Mouse (Mus musculus): ENCODE data around the gene Cideb.
A peak's percentile ranks its signal among the peaks of the same experiment; 100 is the strongest.

The Cideb gene

GRCm38 (mm10) chr14:55763166-55763565 lies 4.9 kb upstream of the Cideb start:
- no peak for DNase-seq (ENCODE audit: low read depth, low spot score)

DNA sequence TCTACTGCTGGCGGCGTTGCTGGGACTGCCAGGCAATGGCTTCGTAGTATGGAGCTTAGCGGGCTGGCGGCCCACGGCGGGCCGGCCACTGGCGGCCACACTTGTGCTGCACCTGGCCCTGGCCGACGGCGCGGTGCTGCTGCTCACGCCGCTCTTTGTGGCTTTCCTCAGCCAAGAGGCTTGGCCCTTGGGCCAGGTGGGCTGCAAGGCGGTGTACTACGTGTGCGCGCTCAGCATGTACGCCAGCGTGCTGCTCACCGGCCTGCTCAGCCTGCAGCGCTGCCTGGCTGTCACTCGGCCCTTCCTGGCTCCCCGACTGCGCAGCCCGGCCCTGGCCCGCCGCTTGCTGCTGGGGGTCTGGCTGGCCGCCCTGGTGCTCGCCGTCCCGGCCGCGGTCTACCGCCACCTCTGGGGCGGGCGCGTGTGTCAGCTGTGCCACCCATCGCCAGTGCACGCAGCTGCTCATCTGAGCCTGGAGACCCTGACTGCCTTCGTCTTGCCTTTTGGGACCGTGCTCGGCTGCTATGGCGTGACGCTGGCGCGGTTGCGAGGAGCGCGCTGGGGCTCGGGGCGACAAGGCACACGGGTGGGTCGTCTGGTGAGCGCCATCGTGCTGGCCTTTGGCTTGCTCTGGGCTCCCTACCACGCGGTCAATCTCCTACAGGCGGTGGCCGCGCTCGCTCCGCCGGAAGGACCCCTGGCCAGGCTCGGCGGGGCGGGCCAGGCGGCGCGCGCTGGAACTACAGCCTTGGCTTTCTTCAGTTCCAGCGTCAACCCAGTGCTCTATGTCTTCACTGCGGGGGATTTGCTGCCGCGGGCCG lies 4.0 kb upstream of the Cideb start:
- DNase-seq (ENCODE audit: low read depth, low spot score) = no peak

GRCm38 (mm10) chr14:55761163-55761562 lies 2.9 kb upstream of the Cideb start, which contains the start of gene Ltb4r2:
Gene Ltb4r2 (plus strand): TSS chr14:55761428.
- no peak for DNase-seq (ENCODE audit: low read depth, low spot score)

- DNase-seq (ENCODE audit: low read depth, low spot score) = peak; percentile 58
Measured at GRCm38 (mm10) chr14:55760156-55760555, 1.9 kb upstream of the Cideb start.

DNA sequence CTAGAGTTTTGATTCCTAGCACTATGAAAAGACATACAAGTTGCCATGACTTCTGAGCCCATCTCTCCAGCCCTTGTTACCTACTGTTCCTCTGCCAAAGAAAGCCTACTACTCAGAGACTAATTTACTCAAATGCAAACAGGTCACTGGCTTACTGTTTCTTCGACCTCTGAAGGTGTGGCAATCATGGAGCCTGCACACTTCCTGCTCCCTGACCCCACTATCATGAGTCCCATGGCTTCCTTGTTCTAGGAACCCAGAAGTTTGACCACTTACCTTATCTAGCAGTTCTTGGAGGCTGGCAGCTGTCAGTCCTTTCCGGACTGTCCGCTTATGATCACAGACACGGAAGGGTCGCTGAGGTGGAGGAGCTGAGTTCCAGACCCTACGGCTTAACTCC lies 692 bp downstream of the Cideb start:
- DNase-seq (ENCODE audit: low read depth, low spot score) = no peak

- no peak for DNase-seq (ENCODE audit: low read depth, low spot score)
Measured at GRCm38 (mm10) chr14:55747051-55747847, 11.0 kb downstream of the Cideb start.

GRCm38 (mm10) chr14:55745861-55746237 lies 12.4 kb downstream of the Cideb start:
- no peak for DNase-seq (ENCODE audit: low read depth, low spot score)

GRCm38 (mm10) chr14:55745180-55745860 lies 12.9 kb downstream of the Cideb start, which contains the start of the genes Dhrs1 and Nop9:
Gene Dhrs1 (minus strand): TSS chr14:55745690.
Gene Nop9 (plus strand): TSS chr14:55745693.
- peak; percentile 76 for DNase-seq (ENCODE audit: low read depth, low spot score)

- DNase-seq (ENCODE audit: low read depth, low spot score) = peak; percentile 80
Measured at GRCm38 (mm10) chr14:55743711-55744110, 14.5 kb downstream of the Cideb start.

- no peak for DNase-seq (ENCODE audit: low read depth, low spot score)
Measured at GRCm38 (mm10) chr14:55737086-55737687, 21.1 kb downstream of the Cideb start.

GRCm38 (mm10) chr14:55735758-55736157 lies 22.5 kb downstream of the Cideb start:
- no peak for DNase-seq (ENCODE audit: low read depth, low spot score)

DNA sequence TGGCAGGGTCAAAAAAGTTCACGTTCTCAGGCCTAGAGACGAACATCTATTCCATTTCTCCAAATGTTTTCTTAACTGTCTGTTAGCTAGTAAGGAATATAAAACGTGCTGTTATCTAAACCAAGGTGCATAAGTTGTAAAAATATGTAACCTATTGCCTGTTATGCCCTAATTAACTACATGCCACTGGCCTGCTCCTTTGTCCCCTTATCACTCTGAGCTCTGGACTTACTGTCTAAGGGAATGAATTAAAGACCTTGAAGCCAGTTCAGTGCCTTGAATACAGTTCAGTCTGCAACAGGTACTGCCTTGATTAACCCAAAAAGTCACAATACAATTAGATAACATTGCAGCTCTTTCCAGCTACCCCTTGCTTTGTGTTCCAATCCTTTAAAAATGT lies 22.9 kb downstream of the Cideb start:
- no peak for DNase-seq (ENCODE audit: low read depth, low spot score)

- no peak for DNase-seq (ENCODE audit: low read depth, low spot score)
Measured at GRCm38 (mm10) chr14:55734869-55735268, 23.4 kb downstream of the Cideb start.

GRCm38 (mm10) chr14:55733889-55734288 lies 24.4 kb downstream of the Cideb start:
- DNase-seq (ENCODE audit: low read depth, low spot score) = no peak

- DNase-seq (ENCODE audit: low read depth, low spot score) = no peak
Measured at GRCm38 (mm10) chr14:55730531-55731032, 27.7 kb downstream of the Cideb start.

DNA sequence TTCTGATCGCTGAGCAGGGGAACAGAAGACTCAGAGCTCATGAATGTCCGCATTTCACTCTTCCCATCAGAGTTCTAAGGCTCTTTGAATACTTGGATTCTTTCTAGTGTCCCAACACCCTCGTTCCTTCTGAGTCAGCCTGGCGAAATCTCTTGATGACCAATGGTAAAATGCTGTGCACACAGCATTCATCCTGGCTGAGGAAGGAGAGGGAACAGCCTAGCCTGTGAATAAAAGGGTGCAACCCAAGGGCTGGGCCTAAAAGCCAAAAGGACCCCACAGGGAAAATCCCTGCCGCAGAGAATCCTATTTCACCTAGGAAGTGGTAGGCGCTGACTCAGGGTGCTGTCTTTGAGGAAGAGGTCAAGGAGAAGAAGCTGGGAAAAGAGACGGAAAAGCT lies 28.1 kb downstream of the Cideb start:
- DNase-seq (ENCODE audit: low read depth, low spot score) = no peak

GRCm38 (mm10) chr14:55727889-55728685 lies 30.2 kb downstream of the Cideb start:
- no peak for DNase-seq (ENCODE audit: low read depth, low spot score)

GRCm38 (mm10) chr14:55726261-55726660 lies 32.0 kb downstream of the Cideb start:
- no peak for DNase-seq (ENCODE audit: low read depth, low spot score)

- peak; percentile 52 for DNase-seq (ENCODE audit: low read depth, low spot score)
Measured at GRCm38 (mm10) chr14:55724411-55724871, 33.8 kb downstream of the Cideb start.

- no peak for DNase-seq (ENCODE audit: low read depth, low spot score)
Measured at GRCm38 (mm10) chr14:55723433-55723832, 34.8 kb downstream of the Cideb start.
